Mouse (Mus musculus) spleen, postnatal 10 days (tissue): ENCODE measurements around the gene Stx11.
A peak's percentile ranks its signal among the peaks of the same experiment; 100 is the strongest.
"Not testable (repeated sequence)": the region's sequence is repeated elsewhere in the genome, so short reads cannot be mapped to it uniquely, and the experiment has no call there.

Experiments
- DNase-seq, 2 experiments: peaks; one replicate each; pipeline ENCODE4 v3.0.0; 2021 to 2022; ENCODE audit warnings: low spot score in 2 of 2

The Stx11 gene

GRCm38 (mm10) chr10:12957271-12957670 lies 6.8 kb downstream of the Stx11 start:
- DNase-seq = no peak

GRCm38 (mm10) chr10:12955831-12956230 lies 8.3 kb downstream of the Stx11 start:
- no peak for DNase-seq

DNA sequence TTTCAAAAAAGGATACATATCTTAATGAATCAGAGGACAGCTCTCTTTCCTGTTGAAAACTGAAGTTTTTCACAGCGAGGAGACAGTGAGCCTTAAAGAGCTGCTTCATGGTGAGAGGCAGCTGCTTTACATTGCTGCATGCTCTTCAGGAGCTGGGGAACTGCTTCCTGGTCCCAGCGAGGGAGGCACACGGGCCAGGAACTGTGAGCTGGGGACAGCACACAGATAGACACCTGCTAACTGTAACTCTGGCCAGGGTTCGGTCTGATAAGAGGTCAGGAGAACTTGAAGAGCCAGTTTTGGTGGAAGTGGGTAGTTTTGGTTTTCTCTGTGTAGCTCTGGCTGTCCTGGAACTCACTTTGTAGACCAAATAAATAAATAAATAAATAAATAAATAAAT lies 12.7 kb downstream of the Stx11 start:
- not testable (repeated sequence) for DNase-seq

- no peak for DNase-seq
Observed at GRCm38 (mm10) chr10:12949299-12949698, 14.8 kb downstream of the Stx11 start.

DNA sequence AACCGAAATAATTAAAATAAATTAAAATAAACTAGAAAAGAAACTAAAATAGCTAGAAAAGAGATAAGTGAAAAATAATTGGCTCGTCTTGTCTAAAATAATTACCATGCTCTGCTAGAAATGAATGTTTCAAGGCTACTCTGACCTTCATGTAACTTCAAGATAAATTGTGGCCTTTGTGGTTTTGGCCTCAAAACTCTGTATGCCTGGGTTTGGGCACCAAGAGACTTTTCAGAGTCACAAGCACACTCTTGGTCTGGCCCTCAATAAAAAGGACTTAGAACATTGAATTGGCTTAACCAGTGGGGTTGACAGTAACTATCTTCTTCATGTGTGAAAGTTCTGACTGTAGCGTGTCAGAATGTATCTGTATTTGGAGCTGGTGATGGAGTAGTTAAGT lies 16.5 kb downstream of the Stx11 start:
- DNase-seq = no peak

DNA sequence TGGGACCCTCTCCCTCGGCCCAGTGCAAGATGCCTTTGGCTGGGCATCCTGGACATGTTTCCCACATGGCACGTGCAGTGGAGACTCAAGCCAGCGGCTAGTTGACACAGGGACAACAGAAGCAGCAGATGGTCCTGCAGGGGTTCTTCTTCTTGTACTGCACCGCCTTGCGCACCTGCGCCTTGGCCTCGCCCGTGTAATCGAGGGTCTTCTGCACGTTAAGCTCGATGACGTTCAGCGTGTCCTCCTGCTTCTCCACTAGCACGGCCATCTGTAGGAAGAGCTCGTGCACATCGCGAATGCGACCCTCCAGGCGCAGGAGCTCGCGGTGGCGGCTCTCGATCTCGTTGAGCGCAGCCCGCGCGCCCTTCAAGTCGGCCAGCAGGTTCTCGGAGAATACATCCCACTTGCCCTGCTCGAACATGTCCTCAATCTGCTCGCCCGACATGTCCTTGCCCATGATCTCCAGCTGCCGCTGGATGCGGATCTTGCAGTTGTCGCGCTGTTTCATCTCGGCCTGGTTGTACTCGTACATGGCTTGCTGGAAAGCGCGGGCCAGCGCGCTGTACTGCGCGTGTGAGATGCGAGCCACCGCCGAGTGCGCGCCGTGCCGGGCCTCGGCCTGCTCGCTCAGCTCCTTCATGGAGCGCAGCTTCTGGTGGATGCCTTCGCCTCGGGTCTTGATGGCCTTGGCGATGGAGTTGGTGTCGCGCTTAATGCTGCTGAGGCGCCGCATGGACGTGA lies 22.9 kb downstream of the Stx11 start:
- DNase-seq = no peak

GRCm38 (mm10) chr10:12938763-12939162 lies 25.3 kb downstream of the Stx11 start:
- no peak for DNase-seq

DNA sequence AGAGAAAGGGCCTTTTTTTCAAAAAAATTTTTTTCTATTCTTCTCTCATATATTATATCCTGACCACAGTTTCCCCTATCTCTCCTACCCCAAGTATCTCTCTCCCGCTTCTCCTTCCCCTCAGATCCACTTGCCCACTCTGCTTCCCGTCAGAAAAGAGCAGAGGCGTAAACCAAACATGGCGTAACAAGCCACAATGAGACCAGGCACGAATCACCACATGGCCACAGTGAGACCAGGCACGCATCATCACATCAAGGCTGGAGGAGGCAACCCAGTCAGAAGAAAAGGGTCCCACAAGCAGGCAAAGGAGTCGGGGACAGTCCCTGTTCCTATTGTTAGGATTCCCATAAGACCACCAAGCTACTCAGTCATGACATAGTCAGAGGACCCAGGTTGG lies 28.0 kb downstream of the Stx11 start:
- DNase-seq = no peak

GRCm38 (mm10) chr10:12935575-12935974 lies 28.5 kb downstream of the Stx11 start:
- DNase-seq = no peak

DNA sequence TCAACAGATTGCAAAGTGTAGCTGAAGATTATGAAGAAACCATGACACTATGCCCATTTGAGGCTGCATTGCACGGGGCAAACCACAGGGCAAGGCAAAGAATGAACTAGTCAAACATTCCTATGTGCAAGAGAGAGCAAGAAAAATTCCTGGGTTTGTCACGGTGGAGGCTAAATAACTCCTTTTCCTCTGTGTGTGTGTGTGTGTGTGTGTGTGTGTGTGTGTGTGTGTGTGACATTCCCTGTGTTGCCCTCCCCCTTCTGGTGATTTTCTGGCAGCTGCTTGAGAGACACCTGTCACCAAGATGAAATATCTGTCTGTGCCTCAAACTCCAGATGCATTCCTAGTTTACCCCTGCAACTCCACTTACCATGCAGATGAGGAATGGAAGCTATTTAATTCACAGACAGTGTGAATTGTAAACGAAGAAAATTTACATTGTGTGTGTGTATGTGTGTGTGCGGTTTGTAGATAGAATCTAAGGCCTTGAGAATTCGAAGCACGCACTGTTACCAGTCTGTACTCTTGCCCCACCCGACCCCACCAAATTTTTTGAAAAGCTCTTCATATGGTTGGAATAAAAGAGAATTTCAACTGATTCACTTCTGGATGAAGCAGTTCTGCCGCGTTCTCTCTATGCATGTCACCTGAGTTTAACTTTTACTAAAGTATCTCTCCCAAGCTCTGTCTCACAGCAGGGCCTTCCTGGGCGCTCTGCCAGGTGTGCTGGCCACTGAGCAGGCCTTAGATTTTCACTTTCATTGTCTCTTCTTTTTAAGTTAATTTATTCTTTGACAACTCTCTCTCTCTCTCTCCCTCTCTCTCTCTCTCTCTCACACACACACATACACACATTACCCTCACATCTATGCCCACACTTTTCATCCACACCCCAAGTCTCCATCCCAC lies 32.4 kb downstream of the Stx11 start:
- no peak for DNase-seq

DNA sequence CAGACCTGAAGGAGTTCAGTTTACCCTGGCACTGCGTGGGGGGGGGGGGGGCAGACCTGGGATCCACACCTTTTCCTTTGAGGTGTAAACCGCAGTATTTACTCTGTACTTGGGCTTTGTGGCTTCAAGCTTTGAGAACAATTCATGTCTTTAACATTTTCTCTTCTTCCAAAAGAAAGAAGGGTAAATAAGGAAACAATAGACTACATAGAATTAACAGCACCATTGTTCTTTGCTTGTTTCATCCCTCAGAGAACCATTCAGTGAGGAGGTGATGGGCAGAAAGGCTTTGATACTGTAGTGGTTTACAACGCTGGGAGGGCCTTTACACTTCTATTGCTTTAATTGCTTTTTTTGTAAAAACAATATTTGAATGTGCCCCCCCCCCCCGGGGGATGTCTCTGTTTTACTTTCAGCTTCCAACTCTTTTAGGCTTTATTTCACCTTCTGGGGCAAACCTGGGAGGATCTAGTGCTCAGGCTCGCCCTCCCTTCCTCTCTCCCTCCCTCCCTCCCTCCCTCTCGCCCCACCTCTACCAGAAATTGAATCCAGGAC lies 33.7 kb downstream of the Stx11 start:
- DNase-seq = no peak

DNA sequence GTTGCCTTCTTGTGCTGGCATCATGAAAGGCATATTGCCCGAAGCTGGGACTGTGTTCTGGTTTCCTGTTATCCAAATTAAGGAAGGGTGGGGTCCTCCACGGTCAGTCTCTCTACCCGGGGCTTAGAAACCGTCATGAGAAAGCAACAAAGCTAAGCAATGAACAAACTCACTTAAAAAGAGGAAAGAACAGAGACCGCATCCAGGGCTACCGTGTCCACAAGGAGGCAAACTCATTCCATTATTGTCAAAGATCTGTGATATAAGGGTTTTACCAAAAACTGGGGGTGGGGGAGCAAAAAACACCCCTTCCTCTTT lies 34.3 kb downstream of the Stx11 start:
- DNase-seq = no peak

DNA sequence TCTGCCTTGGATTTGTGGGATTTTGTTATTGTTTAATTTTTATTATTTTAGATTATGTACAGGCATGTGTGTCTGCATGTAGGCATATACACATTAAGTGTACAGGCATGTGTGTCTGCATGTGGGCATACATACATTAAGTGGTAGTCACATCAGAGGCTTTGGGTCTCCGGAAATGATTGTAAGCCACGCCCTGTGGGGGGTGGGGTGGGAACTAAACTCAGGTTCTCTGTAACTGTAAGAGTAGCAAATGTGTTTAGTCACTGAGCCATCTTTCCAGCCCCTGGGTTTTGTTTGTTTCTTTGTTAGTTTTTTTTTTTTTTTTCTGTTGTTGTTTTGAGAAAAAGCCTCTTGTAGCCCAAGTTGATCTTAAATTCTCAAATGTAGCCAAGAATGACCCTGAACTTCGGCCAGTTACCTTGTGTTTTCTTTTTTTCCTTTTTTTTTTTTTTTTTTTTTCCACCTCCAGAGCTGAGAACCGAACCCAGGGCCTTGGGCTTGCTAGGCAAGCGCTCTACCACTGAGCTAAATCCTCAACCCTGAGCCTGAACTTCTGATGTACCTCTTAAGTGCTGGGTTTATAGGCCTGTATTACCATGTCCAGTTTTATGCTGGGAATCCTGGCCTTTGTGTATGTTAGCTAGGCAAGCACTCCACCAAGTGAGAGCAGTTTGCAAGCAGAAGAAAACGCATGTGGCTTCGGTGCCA lies 34.8 kb downstream of the Stx11 start:
- no peak for DNase-seq

DNA sequence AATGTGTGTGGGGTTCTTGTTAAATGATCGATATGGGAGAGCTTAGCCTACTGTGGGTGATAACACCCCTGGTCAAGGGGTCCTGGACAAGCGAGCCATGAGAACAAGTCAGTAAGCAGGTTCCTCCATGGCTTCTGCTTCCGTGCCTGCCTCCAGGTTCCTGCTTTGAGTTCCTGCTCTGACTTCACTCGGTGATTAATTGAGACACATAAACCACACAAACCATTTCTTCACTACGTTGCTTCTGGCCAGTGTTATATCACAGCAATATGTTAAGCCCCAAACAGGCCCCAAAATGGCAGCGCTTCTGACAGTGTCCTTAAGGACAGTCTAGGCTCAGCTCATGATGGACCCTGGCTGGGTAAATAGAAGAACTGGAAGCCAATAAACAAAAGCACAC lies 35.9 kb downstream of the Stx11 start:
- DNase-seq = no peak

- peak; percentile 90 to 94 for DNase-seq
Observed at GRCm38 (mm10) chr10:12922574-12923353, 41.3 kb downstream of the Stx11 start.

GRCm38 (mm10) chr10:12922077-12922573 lies 42.0 kb downstream of the Stx11 start:
- DNase-seq = no peak

DNA sequence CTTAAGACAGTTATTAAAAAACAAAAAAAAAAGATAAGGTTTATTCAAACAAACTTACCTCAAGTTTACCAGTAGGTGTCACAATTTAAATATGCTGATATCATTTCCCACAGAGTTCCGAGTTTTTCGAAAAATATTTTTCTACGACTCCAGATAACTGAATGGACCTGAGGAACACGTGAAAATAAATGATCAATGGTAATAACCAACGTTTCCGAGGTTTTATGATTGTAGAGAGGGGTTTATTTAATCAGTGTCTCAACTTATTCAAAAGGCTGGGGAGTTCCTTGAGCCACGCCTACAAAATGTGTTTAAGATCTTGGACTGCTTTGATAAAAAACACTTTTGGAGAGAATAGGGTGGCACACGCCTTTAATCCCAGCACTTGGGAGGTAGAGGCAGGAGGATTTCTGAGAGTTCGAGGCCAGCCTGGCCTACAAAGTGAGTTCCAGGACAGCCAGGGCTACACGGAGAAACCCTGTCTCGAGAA lies 42.5 kb downstream of the Stx11 start:
- DNase-seq = peak in 1 of 2 experiments; percentile 53

GRCm38 (mm10) chr10:12919287-12919686 lies 44.8 kb downstream of the Stx11 start:
- no peak for DNase-seq

DNA sequence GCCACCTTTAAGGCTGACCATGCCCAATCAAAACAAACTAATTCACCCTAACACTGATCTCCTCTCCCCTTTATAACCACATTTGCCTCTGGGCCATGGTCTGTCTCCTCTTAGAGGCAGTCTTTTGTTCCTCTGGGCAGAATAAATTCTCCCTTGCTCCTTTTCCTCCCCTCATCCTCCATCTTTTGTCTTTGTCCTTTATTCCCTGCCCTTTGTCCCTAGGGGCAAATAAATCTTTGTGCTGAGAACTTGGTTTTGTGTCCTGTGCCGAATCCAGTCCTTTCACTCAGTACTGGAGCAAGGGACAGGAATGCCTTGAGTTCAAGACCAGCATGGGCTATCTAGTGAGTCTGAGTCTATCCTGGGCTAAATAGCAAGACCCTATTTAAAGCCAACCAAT lies 46.5 kb downstream of the Stx11 start:
- DNase-seq = no peak

DNA sequence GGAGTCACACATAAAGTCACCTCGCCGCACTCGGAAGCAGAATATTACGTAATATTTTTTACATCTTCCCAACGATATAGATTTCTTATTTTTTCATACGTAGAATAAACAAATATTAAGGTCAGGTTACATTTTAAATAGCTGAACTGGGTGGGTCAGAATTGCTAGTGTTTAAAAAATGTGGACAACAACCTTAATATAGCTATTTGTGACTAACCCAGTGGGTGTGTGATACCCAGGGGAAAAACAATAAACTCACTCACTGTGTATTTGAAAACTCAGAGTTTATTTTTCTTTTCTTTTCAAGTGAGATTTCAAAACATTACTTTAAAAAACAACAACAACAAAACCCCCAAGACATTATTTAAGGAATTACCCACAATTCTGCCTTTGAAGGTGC lies 47.7 kb downstream of the Stx11 start:
- no peak for DNase-seq

DNA sequence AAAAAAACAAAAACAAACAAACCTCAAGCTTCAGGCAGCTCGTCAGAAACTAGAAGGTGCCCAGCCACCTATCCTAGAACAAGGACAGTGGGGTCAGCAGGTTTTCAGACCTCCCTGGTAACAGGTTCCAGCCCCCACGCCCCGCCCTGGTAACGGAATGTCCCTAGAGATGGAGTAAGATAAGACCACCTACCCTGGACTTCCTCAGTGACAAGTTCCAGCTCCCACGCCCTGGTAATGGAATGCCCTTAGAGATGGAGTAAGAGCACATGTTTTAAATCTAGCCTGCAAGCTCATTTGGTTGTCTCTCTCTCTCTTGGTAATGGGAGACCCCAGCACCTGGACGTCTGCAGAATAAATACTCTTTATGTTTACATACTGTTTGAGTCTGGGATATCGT lies 48.3 kb downstream of the Stx11 start:
- no peak for DNase-seq
